Mouse (Mus musculus): Measurements from ENCODE around the gene Slc12a6. TPM values are rescaled to one million over a fixed set of nuclear protein-coding genes. Genes with fewer than 3 reads are reported as not detected.
A peak's percentile ranks its signal among the peaks of the same experiment; 100 is the strongest.

The Slc12a6 gene
- polyA plus RNA-seq, 1 experiment, result 97.8 TPM

DNA sequence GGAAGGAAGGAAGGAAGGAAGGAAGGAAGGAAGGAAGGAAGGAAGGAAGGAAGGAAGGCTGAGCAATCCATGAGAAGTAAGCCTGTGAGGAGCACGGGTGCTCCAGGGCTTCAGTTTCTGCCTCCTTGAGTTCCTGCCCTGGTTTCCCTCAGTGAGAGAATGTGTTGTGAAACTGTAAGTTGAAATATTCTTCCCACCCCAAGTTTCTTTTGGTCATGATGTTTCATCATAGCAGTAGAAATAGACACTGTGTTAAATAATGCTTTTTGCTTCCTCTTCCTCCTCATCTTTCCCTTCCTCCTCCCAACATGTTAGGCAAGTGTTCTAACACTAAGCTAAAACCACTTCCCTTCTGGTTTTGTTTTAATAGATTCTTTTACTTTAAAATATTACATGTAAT lies 33.0 kb upstream of the Slc12a6 start:
- no peak for DNase-seq
- Histone ChIP-seq H3K4me1 (replicated peaks; ENCODE audit: control insufficient read depth, insufficient read depth, low read length) (no peaks in the 10 kb centered on the region), H3K36me3 (ENCODE audit: control insufficient read depth, insufficient read depth, low read length) (no peaks in the 10 kb centered on the region), H3K27ac (ENCODE audit: control insufficient read depth, insufficient read depth, low read length) (no peak overlapping the region), H3K4me3 (ENCODE audit: control insufficient read depth, insufficient read depth, low read length) (no peak overlapping the region), H3K27me3 (ENCODE audit: control insufficient read depth, insufficient read depth, low read length) (no peaks in the 10 kb centered on the region)
- TF ChIP-seq POLR2A (IDR thresholded peaks at IDR 0.05; ENCODE audit: control insufficient read depth, extremely low read depth, insufficient read depth, low read length, poor library complexity), result no peak
- no peak for TF ChIP-seq CTCF (IDR thresholded peaks at IDR 0.05; ENCODE audit: borderline replicate concordance, control insufficient read depth, extremely low read depth, insufficient read depth, low read length, poor library complexity)
- 52% methylated on average over 1 of the region's 1 CpGs for WGBS

DNA sequence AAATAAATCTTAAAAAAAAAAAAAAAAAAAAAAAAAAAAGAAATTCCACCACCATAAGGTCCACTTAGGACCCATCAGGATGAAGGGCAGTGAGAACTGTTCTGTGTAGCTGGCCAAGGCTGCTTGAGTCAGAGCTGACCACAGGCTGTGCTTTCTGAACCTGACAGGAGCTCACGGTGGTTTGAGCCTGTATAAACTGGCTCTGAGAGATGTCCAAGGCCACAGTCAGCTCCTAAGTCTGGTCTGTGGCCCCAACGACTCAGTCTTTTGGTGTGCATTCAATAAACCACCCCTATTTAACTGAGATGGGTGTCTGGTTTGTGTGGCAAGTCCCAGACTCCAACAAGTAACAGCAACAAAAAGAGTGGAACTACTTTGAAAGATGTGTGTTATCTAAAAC lies 29.0 kb upstream of the Slc12a6 start:
- TF ChIP-seq POLR2A (IDR thresholded peaks at IDR 0.05; ENCODE audit: control insufficient read depth, extremely low read depth, insufficient read depth, low read length, poor library complexity) (no peak), CTCF (IDR thresholded peaks at IDR 0.05; ENCODE audit: borderline replicate concordance, control insufficient read depth, extremely low read depth, insufficient read depth, low read length, poor library complexity) (no peak)
- Histone ChIP-seq H3K4me3 (ENCODE audit: control insufficient read depth, insufficient read depth, low read length) (no peak overlapping the region), H3K36me3 (ENCODE audit: control insufficient read depth, insufficient read depth, low read length) (no peaks in the 10 kb centered on the region), H3K4me1 (replicated peaks; ENCODE audit: control insufficient read depth, insufficient read depth, low read length) (peaks cover 6% of the 10 kb centered on the region), H3K27ac (ENCODE audit: control insufficient read depth, insufficient read depth, low read length) (no peak overlapping the region), H3K27me3 (ENCODE audit: control insufficient read depth, insufficient read depth, low read length) (no peaks in the 10 kb centered on the region)
- no peak for DNase-seq
- 87% methylated on average over 2 of the region's 2 CpGs for WGBS

DNA sequence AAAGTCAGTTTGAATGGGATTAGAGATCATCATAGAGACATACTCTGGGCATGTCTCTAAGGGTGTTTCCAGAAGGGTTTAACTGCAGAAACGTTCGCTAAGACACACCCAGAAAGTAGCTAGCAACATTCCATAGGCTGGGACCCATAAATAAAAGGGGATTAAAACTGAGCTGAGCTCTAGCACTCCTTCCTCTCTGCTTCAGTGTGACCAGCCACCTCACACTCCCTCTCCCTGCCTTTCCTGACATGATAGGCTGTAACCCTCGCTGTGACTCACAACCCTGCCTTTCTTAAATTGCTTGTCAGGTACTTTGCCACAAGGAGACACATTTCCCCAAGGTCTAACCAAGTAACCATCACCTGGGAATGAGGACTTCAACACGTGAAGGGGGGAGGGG lies 27.6 kb upstream of the Slc12a6 start:
- H3K36me3 ChIP-seq (ENCODE audit: control insufficient read depth, insufficient read depth, low read length), result no peaks in the 10 kb centered on the region
- no peak for TF ChIP-seq POLR2A (IDR thresholded peaks at IDR 0.05; ENCODE audit: control insufficient read depth, extremely low read depth, insufficient read depth, low read length, poor library complexity)
- TF ChIP-seq CTCF (IDR thresholded peaks at IDR 0.05; ENCODE audit: borderline replicate concordance, control insufficient read depth, extremely low read depth, insufficient read depth, low read length, poor library complexity), result no peak
- no peak overlapping the region for H3K27ac ChIP-seq (ENCODE audit: control insufficient read depth, insufficient read depth, low read length)
- H3K27me3 ChIP-seq (ENCODE audit: control insufficient read depth, insufficient read depth, low read length), result no peaks in the 10 kb centered on the region
- 35% methylated on average over 4 of the region's 4 CpGs for WGBS
- DNase-seq, result no peak
- H3K4me3 ChIP-seq (ENCODE audit: control insufficient read depth, insufficient read depth, low read length), result no peak overlapping the region
- peaks cover 6% of the 10 kb centered on the region for H3K4me1 ChIP-seq (replicated peaks; ENCODE audit: control insufficient read depth, insufficient read depth, low read length)

DNA sequence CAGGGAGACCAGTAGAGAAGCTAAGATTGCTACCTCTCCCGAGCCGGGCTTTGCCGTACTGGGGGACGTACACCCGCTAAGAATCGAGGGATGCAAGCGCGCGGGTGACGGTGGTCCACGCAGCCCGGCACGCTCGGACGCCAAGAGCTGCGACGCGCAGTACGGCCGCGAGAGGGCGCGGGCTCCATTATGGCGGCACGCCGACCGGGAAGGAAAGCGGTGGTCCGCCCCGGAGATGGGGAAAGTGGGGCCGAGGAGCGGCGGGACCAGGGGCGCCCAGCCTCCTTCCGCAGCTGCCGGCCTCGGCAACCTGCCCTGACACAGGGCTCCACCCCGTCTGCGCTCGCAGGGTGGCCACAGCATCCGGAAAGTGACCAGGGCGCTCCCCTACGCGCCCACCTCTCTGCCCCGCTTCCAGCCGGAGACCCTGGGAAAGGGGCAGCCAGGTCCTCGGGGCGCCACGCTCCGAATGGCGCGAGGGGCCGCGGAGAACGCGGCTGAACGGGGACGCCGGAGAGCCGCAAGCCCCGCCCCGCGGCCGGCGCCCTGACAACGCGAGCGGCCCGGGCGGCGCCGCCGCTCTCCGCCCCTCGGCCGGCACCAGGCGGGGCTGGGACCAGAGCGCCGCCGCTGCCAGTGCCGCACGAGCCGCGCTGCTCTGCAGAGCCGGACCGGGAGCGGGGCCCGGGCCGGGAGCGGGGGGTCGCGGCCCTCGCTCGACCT lies 26.3 kb upstream of the Slc12a6 start, which contains the start of gene Lpcat4:
Lpcat4 (plus strand) TSS at position 257 of the 723 bp plus-strand sequence.
- WGBS, result under 1% methylated on average over 93 of the region's 94 CpGs

DNA sequence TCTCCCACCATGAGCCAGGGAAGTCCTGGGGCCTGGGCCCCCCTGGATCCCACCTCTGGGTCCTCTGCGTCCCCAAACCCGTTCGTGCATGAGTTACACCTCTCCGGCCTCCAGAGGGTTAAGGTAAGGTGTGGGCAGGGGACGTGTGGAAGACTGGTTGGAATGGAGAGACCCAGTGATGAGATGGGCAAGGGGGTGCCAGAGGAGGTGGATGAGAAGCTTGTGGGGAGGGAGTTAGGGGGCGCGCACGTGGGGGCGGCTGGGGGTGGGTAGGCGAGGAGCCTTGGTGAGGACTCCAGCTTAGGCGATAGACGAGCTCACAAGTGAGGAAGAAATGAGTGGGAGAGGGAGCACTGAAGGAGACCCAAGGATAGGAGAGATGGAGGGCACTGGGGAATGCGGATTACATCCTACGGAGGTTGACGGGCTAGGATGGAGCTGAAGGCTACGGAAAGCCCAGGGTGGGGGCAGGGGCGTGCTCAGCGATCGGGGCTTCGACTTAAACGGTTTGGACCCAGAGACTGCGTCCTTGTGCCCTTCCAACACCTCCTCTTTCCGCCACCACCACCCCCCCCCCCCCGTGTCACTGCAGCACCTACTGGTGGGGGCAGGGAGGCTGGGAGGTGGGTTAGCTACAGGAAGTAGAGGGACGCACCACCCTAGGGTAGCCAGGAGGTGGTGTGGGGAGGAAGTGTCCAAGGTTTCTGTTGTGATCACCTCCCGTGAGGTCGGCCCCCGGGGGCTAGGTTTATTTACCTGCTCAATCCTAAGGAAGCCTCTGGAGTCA lies 25.5 kb upstream of the Slc12a6 start:
- no peak for TF ChIP-seq POLR2A (IDR thresholded peaks at IDR 0.05; ENCODE audit: control insufficient read depth, extremely low read depth, insufficient read depth, low read length, poor library complexity)
- TF ChIP-seq CTCF (IDR thresholded peaks at IDR 0.05; ENCODE audit: borderline replicate concordance, control insufficient read depth, extremely low read depth, insufficient read depth, low read length, poor library complexity), result no peak
- peak; percentile 38 for DNase-seq
- H3K4me1 ChIP-seq (replicated peaks; ENCODE audit: control insufficient read depth, insufficient read depth, low read length), result peaks cover 6% of the 10 kb centered on the region
- H3K27ac ChIP-seq (ENCODE audit: control insufficient read depth, insufficient read depth, low read length), result no peak overlapping the region
- no peaks in the 10 kb centered on the region for H3K36me3 ChIP-seq (ENCODE audit: control insufficient read depth, insufficient read depth, low read length)
- peak overlapping the region; percentile 97 for H3K4me3 ChIP-seq (ENCODE audit: control insufficient read depth, insufficient read depth, low read length)
- no peaks in the 10 kb centered on the region for H3K27me3 ChIP-seq (ENCODE audit: control insufficient read depth, insufficient read depth, low read length)
- WGBS, result 2% methylated on average over 27 of the region's 28 CpGs

More for the DNA sequence above, 26.3 kb upstream of the Slc12a6 start, which contains the start of gene Lpcat4:
- peaks cover 6% of the 10 kb centered on the region for H3K4me1 ChIP-seq (replicated peaks; ENCODE audit: control insufficient read depth, insufficient read depth, low read length)
- DNase-seq, result peak; percentile 91
- H3K4me3 ChIP-seq (ENCODE audit: control insufficient read depth, insufficient read depth, low read length), result peak within 1 kb of the TSS; percentile 97
- H3K36me3 ChIP-seq (ENCODE audit: control insufficient read depth, insufficient read depth, low read length), result no peaks in the 10 kb centered on the region
- H3K27me3 ChIP-seq (ENCODE audit: control insufficient read depth, insufficient read depth, low read length), result no peaks in the 10 kb centered on the region
- TF ChIP-seq CTCF (IDR thresholded peaks at IDR 0.05; ENCODE audit: borderline replicate concordance, control insufficient read depth, extremely low read depth, insufficient read depth, low read length, poor library complexity), result peak; percentile 97
- peak; percentile 50; the same call in 1 of the 2 replicates for TF ChIP-seq POLR2A (IDR thresholded peaks at IDR 0.05; ENCODE audit: control insufficient read depth, extremely low read depth, insufficient read depth, low read length, poor library complexity)
- H3K27ac ChIP-seq (ENCODE audit: control insufficient read depth, insufficient read depth, low read length), result no peak within 1 kb of the TSS

DNA sequence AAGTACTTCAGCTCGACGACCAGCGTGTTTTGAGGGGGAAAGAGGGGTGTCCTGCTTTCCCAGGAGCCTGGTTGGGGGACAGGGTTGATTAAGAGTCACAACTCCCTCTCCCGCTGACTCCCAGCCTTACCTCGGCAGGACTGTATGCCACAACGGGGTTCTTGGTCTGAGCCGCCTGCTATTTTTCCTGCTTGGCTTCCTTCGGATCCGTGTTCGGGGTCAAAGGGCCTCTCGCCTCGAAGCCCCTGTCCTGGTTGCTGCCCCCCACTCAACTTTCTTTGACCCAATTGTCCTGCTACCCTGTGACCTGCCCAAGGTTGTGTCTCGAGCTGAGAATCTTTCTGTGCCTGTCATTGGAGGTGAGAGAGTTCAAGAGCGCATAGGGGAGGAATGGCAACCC lies 23.8 kb upstream of the Slc12a6 start:
- Histone ChIP-seq H3K27ac (ENCODE audit: control insufficient read depth, insufficient read depth, low read length) (no peak overlapping the region), H3K4me1 (replicated peaks; ENCODE audit: control insufficient read depth, insufficient read depth, low read length) (peaks cover 6% of the 10 kb centered on the region), H3K27me3 (ENCODE audit: control insufficient read depth, insufficient read depth, low read length) (no peaks in the 10 kb centered on the region), H3K4me3 (ENCODE audit: control insufficient read depth, insufficient read depth, low read length) (no peak overlapping the region), H3K36me3 (ENCODE audit: control insufficient read depth, insufficient read depth, low read length) (no peaks in the 10 kb centered on the region)
- TF ChIP-seq CTCF (IDR thresholded peaks at IDR 0.05; ENCODE audit: borderline replicate concordance, control insufficient read depth, extremely low read depth, insufficient read depth, low read length, poor library complexity), result no peak
- no peak for TF ChIP-seq POLR2A (IDR thresholded peaks at IDR 0.05; ENCODE audit: control insufficient read depth, extremely low read depth, insufficient read depth, low read length, poor library complexity)
- WGBS, result 94% methylated on average over 14 of the region's 14 CpGs
- no peak for DNase-seq
